Mouse (Mus musculus) kidney, adult 2 months (tissue): Measurements from ENCODE around the gene Zfp318.

Experiments used
- CTCF ChIP-seq: fragments of 200-500 bp; conservative IDR thresholded peaks from 2 replicates; pipeline ENCODE4 v1.5.1; 2011; ENCODE audit warnings: low read depth, mild to moderate bottlenecking, control low read depth, low read length, moderate library complexity, mixed read lengths; ENCODE audit not compliant: insufficient read depth, insufficient read length
- POLR2A ChIP-seq: fragments of 200-500 bp; IDR thresholded peaks from one replicate; pipeline ENCODE4 v1.6.1; 2011; ENCODE audit warnings: low read depth, low read length, control low read depth

- TF ChIP-seq CTCF (0 out of 2 replicates have a peak, but pooled peaks have one; percentile 1), POLR2A (peak; percentile 18)
Measured at GRCm38 (mm10) chr17:46433627-46434026, 50.1 kb downstream of the Zfp318 start.
